Mouse (Mus musculus) natural killer cell, adult 2 months (primary cell): ENCODE measurements around the gene Rslcan18.
A peak's percentile ranks its signal among the peaks of the same experiment; 100 is the strongest.
"Not testable (repeated sequence)": the region's sequence is repeated elsewhere in the genome, so short reads cannot be mapped to it uniquely, and the experiment has no call there.

Experiments
- DNase-seq, 2 experiments: peaks; one replicate each; pipeline ENCODE4 v3.0.0; 2022; ENCODE audit warnings: low spot score in 2 of 2

Gene Rslcan18

GRCm38 (mm10) chr13:67116163-67116562 lies at the start of gene Rslcan18:
TSS of gene Rslcan18 (minus strand) at chr13:67116263.
- DNase-seq = not testable (repeated sequence)

DNA sequence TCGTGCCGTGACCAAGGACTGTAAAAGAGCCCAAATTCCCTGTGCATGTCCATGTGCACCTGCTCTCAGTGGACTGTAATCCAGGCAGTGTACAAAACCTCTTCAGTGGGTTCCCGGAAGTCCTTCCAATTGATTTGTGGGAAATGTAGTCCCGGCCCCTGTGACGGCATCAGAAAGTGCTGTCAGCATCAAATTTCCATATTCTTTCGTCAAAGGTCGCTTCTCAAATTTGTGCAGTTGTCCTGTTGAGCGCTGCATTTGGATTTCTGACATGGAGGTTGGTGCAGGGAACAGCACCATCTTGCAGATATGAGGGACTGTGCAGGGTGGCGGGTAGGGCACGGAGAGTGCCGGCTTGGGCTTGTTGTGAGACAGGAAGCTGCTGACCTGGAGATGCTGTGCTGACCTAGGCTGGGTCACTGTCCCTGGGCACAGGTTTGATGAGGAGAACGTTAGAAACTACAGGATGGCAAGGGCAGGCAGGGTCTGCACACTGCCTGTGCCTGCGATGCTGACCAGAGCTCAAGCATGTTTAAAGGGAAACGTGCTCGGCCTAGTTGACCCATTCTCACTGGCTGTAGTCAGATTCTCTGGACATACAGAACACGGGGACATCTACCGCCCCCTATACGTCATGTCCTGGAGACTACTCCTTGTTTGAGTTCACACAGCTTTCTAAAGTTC lies 12.1 kb upstream of the Rslcan18 start:
- peak; percentile 68 to 74 for DNase-seq

- DNase-seq = not testable (repeated sequence)
Observed at GRCm38 (mm10) chr13:67127507-67127906, 11.4 kb upstream of the Rslcan18 start.

- no peak for DNase-seq
Observed at GRCm38 (mm10) chr13:67124460-67124859, 8.4 kb upstream of the Rslcan18 start.

DNA sequence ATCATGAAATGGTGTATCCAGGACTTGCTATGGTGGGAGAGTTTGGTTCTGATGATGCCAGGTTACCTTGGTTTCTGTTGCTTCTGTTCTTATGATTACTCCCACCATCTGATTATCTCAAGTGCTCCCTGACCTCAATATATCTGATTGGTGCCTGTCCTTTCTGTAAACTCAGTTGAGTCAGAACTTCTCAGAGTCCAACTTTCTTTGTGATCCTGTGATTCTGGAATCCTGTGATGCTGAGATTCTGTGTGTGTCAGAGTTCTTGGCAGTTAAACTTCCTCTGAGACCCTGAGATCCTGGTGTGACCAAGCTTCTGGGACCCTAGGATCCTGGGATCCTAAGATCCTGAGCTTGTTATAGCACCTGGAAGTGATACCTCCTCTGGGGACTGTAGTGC lies 5.3 kb upstream of the Rslcan18 start, which contains the start of gene Zfp759:
Zfp759 (plus strand) TSS at position 301 of the 400 bp plus-strand sequence.
- DNase-seq = not testable (repeated sequence)

- DNase-seq = no peak
Observed at GRCm38 (mm10) chr13:67113287-67113686, 2.8 kb downstream of the Rslcan18 start.

- DNase-seq = no peak
Observed at GRCm38 (mm10) chr13:67112096-67112495, 4.0 kb downstream of the Rslcan18 start.

- DNase-seq = no peak
Observed at GRCm38 (mm10) chr13:67108821-67109206, 7.2 kb downstream of the Rslcan18 start.

GRCm38 (mm10) chr13:67108194-67108820 lies 7.8 kb downstream of the Rslcan18 start, which contains the start of gene Gm28557:
TSS of gene Gm28557 (minus strand) at chr13:67108604.
- peak; percentile 89 to 90 for DNase-seq

DNA sequence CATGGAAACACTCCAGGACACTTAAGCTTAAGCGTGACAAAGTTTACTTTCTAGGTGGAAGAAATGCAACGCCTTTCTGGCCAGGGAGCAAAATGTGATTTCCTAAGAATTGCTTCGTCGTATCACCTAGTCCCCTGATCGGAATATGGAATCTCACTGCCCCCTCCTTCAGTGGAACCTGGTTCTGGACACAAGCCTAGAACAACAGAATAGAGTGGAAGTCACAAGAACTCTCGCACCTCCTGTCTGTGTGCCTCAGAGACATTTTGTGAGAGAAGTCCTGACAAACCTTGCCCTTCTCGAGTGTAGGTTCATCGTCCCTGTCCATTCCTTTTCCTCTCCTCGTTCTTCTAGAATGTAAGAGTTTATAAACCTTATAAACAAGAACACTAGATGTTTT lies 8.4 kb downstream of the Rslcan18 start:
- no peak for DNase-seq

DNA sequence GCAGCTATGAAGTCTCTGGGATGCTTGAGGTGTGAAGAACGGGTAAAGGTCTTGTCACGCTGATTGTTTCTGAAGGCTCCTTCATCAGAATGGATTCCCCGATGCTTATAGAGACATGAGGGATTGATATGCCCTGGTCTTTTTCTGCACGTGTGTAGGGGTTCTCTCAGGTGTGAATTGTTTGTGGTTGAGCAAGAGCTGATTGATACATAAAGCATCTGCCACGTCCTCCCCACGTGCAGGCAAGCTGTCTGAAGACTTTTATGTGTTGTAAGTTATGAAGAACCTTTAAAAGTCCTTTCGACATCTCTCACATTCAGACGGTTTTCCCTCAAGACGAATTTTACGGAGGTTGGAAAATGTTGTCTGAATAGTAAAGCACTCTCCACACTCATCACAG lies 18.2 kb downstream of the Rslcan18 start, which contains the start of gene Zfp708:
Zfp708 (minus strand) TSS at position 101 of the 400 bp plus-strand sequence.
- DNase-seq = no peak

- no peak for DNase-seq
Observed at GRCm38 (mm10) chr13:67090154-67090553, 25.9 kb downstream of the Rslcan18 start.

- DNase-seq = peak in 1 of 2 experiments; percentile 2
Observed at GRCm38 (mm10) chr13:67081946-67082345, 34.1 kb downstream of the Rslcan18 start.

DNA sequence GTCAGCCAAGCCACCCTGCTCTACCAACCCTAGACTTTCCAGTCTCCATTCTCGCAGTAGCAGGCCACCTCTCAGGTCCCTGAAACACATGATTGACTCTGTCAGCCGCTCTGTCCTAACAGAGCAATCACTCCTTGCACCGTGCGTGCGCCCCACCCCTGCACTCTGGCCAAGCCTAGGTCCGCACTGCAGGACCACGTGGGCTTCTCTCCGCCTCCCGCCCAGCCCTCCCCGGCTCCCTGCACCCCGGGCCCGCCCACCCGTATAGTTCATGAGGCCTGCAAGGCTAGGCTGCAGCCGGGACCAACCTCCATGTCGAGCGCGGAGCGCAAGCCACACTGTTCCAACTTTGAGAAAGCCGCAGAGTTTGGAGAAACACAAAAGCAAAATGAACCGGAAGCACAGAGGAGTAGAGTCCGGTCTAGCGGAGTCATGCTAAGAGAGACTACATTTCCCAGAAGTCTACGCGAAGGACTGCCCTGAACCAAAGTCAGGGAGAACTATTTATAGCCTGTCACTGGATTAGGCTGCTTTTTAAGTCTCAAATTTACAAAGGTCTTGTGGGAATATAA lies 34.8 kb downstream of the Rslcan18 start:
- DNase-seq = peak; percentile 42 to 46

DNA sequence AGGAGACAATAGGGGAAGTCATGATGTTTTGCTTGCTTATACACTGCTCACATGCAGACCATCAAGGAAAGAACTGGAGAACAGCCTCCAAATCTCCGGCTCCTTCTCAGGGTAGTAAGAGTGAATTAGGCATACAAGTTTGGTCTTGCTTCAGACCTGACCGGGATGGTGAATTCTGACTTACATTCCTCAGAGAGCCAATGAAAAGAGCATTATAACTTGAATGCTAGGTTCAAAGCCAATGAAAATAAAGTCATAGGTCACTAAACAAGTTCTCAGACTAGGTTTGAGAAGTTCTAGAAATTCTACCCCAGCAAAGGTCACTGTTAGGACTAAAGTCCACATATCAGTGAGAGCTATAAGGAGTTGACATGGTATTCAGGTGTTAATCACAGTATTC lies 38.8 kb downstream of the Rslcan18 start:
- DNase-seq = no peak

GRCm38 (mm10) chr13:67072786-67073185 lies 43.3 kb downstream of the Rslcan18 start:
- DNase-seq = no peak

GRCm38 (mm10) chr13:67065386-67065785 lies 50.7 kb downstream of the Rslcan18 start:
- DNase-seq = no peak

- DNase-seq = no peak
Observed at GRCm38 (mm10) chr13:67062427-67062826, 53.6 kb downstream of the Rslcan18 start.

GRCm38 (mm10) chr13:67060786-67061358 lies 55.2 kb downstream of the Rslcan18 start, which contains the start of gene Zfp712:
TSS of gene Zfp712 (minus strand) at chr13:67061170.
- peak; percentile 72 to 78 for DNase-seq

DNA sequence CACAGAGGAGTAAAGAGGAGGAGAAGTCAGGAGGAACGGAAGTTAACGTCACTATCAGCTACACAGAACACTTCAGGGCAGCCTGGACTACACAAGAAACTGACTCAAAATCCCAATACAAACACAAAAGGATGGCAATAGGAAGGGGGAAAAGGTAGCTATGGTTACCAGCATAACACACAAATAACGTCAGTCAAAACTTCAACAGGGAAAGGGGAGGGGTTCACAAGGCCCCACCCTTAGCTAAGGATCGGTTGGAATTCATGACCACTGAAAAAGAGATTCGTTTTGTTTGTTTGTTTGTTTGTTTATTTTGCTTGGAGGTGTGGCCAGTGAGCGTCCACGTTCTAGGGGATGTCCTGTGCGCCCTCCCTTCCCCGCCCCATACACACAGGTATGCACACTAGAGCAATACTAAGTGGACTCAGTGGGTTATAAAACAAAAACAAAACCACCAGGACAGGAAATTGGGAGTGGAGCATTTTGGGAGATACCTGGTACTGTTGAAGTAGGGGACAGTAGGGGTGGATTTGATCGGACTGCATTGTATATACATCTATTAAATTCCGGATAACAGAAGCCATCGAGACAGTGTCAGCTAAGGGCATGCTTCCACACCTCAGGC lies 55.8 kb downstream of the Rslcan18 start:
- peak in 1 of 2 experiments; percentile 2 for DNase-seq
